Mouse (Mus musculus) lung, embryonic 14.5 days (tissue): Measurements from ENCODE around the gene Parp1. TPM values are rescaled to one million over a fixed set of nuclear protein-coding genes. Genes with fewer than 3 reads are reported as not detected.
A peak's percentile ranks its signal among the peaks of the same experiment; 100 is the strongest.

Experiments used
- ATAC-seq: fragments of 200-750 bp; cut with Nextera tagmentation; 2 replicates; pipeline ENCODE4 v1.8.0; 2017; ENCODE audit warnings: mild to moderate bottlenecking, moderate TSS enrichment, moderate library complexity; ENCODE audit not compliant: insufficient read depth
- DNase-seq: peaks from one replicate; pipeline ENCODE4 v3.0.0-alpha.2; 2015
- H3K27ac ChIP-seq: fragments of 300-500 bp; sonication (generic); 2 replicates; pipeline ENCODE4 v1.5.1; 2014; ENCODE audit warnings: low read depth, mild to moderate bottlenecking, moderate library complexity
- H3K27me3 ChIP-seq: fragments of 300-500 bp; sonication (generic); 2 replicates; pipeline ENCODE4 v1.6.1; 2014; ENCODE audit warnings: low read length, control low read depth; ENCODE audit not compliant: insufficient read depth
- H3K36me3 ChIP-seq: fragments of 300-500 bp; sonication (generic); 2 replicates; pipeline ENCODE4 v1.6.1; 2014; ENCODE audit warnings: control low read depth; ENCODE audit not compliant: insufficient read depth
- H3K4me1 ChIP-seq: fragments of 300-500 bp; sonication (generic); 2 replicates; pipeline ENCODE4 v1.6.1; 2014; ENCODE audit warnings: antibody characterized with exemption, control low read depth; ENCODE audit not compliant: insufficient read depth
- H3K4me2 ChIP-seq: fragments of 300-500 bp; sonication (generic); 2 replicates; pipeline ENCODE4 v1.6.1; 2014; ENCODE audit warnings: mild to moderate bottlenecking
- H3K4me3 ChIP-seq: fragments of 300-500 bp; sonication (generic); 2 replicates; pipeline ENCODE4 v1.5.1; 2014; ENCODE audit warnings: low read depth, low read length
- H3K9ac ChIP-seq: fragments of 300-500 bp; sonication (generic); 2 replicates; pipeline ENCODE4 v1.6.1; 2014
- H3K9me3 ChIP-seq: fragments of 300-500 bp; sonication (generic); 2 replicates; pipeline ENCODE4 v1.6.1; 2016; ENCODE audit warnings: low read depth, low read length, control low read depth
- CTCF ChIP-seq: IDR thresholded peaks from 2 replicates; pipeline ENCODE4 v1.5.1; 2016; ENCODE audit warnings: antibody characterized with exemption, low read depth
- WGBS: fragments of 180-500 bp; shearing (Covaris S2); extraction: QIAGEN DNeasy Blood & Tissue Kit; methylation state at CpG from one replicate; pipeline ENCODE4 v1.1.7; 2014; 5-methylcytosine and 5-hydroxymethylcytosine counted together
- polyA plus RNA-seq: library from polyadenylated mRNA; unstranded; fragments of >200 nt; fragmentation: Nextera tagmentation; extraction: Ambion mirVana; gene quantifications from 2 replicates; pipeline ENCODE4 v1.2.1, GENCODE M21; 2014

The Parp1 gene
- polyA plus RNA-seq, 1 experiment from 2014 or later = 147 TPM

GRCm38 (mm10) chr1:180546798-180547750 is 21.6 kb upstream of the Parp1 start:
- Histone ChIP-seq H3K27ac (no peak overlapping the region), H3K36me3 (no peaks in the 10 kb centered on the region), H3K9me3 (no peaks in the 10 kb centered on the region), H3K27me3 (no peaks in the 10 kb centered on the region), H3K4me2 (peak overlapping the region; percentile 43), H3K9ac (no peak overlapping the region; the same call in 1 of the 2 replicates), H3K4me3 (no peak overlapping the region), H3K4me1 (peaks cover 4% of the 10 kb centered on the region; the same call in 1 of the 2 replicates)
- WGBS = 46% methylated on average over 13 of the region's 13 CpGs
- no peak for ATAC-seq
- DNase-seq = no peak
- no peak for TF ChIP-seq CTCF

- peaks cover 4% of the 10 kb centered on the region; the same call in 1 of the 2 replicates for H3K4me1 ChIP-seq
- H3K36me3 ChIP-seq = no peaks in the 10 kb centered on the region
- no peak overlapping the region for H3K4me3 ChIP-seq
- H3K4me2 ChIP-seq = peak overlapping the region; percentile 43
- DNase-seq = peak; percentile 57
- no peak overlapping the region for H3K27ac ChIP-seq
- no peaks in the 10 kb centered on the region for H3K27me3 ChIP-seq
- 3% methylated on average over 16 of the region's 16 CpGs for WGBS
- peak; percentile 50 for ATAC-seq
- H3K9me3 ChIP-seq = no peaks in the 10 kb centered on the region
- TF ChIP-seq CTCF = no peak
- H3K9ac ChIP-seq = peak overlapping the region; percentile 1; the same call in 1 of the 2 replicates
These were observed 20.7 kb upstream of the Parp1 start for GRCm38 (mm10) chr1:180547751-180548669.

- Histone ChIP-seq H3K36me3 (no peaks in the 10 kb centered on the region), H3K4me1 (peaks cover 4% of the 10 kb centered on the region; the same call in 1 of the 2 replicates), H3K27me3 (no peaks in the 10 kb centered on the region), H3K4me2 (no peak overlapping the region), H3K9me3 (no peaks in the 10 kb centered on the region), H3K4me3 (no peak overlapping the region), H3K27ac (no peak overlapping the region), H3K9ac (no peak overlapping the region)
- WGBS = 55% methylated on average over 7 of the region's 7 CpGs
- DNase-seq = no peak
- TF ChIP-seq CTCF = no peak
- ATAC-seq = no peak
These were observed 19.0 kb upstream of the Parp1 start for GRCm38 (mm10) chr1:180549539-180550308.

- Histone ChIP-seq H3K4me1 (peaks cover 4% of the 10 kb centered on the region; the same call in 1 of the 2 replicates), H3K27me3 (no peaks in the 10 kb centered on the region), H3K9ac (no peak overlapping the region), H3K36me3 (no peaks in the 10 kb centered on the region), H3K4me2 (no peak overlapping the region), H3K27ac (no peak overlapping the region), H3K4me3 (no peak overlapping the region), H3K9me3 (no peaks in the 10 kb centered on the region)
- WGBS = 12% methylated on average over 5 of the region's 5 CpGs
- DNase-seq (peak; percentile 81), ATAC-seq (no peak)
- peak; percentile 86 for TF ChIP-seq CTCF
These were observed 18.0 kb upstream of the Parp1 start for GRCm38 (mm10) chr1:180550770-180551169.

- H3K4me3 ChIP-seq = no peak overlapping the region
- H3K36me3 ChIP-seq = no peaks in the 10 kb centered on the region
- no peak overlapping the region for H3K27ac ChIP-seq
- no peaks in the 10 kb centered on the region for H3K9me3 ChIP-seq
- H3K9ac ChIP-seq = no peak overlapping the region
- ATAC-seq (no peak), DNase-seq (no peak)
- WGBS = 75% methylated on average over 5 of the region's 5 CpGs
- no peaks in the 10 kb centered on the region for H3K4me1 ChIP-seq
- H3K4me2 ChIP-seq = no peak overlapping the region
- TF ChIP-seq CTCF = no peak
- no peaks in the 10 kb centered on the region for H3K27me3 ChIP-seq
These were observed 11.8 kb upstream of the Parp1 start for GRCm38 (mm10) chr1:180556899-180557298.

GRCm38 (mm10) chr1:180559454-180559853 is 9.3 kb upstream of the Parp1 start:
- TF ChIP-seq CTCF = no peak
- ATAC-seq (no peak), DNase-seq (no peak)
- Histone ChIP-seq H3K9ac (no peak overlapping the region), H3K4me1 (no peaks in the 10 kb centered on the region), H3K27ac (no peak overlapping the region), H3K36me3 (no peaks in the 10 kb centered on the region), H3K27me3 (no peaks in the 10 kb centered on the region), H3K4me2 (no peak overlapping the region), H3K9me3 (no peaks in the 10 kb centered on the region), H3K4me3 (no peak overlapping the region)
- whole genome bisulfite sequencing = 66% methylated on average over 8 of the region's 8 CpGs
